Mouse (Mus musculus): ENCODE data around the gene Chst3.

DNA sequence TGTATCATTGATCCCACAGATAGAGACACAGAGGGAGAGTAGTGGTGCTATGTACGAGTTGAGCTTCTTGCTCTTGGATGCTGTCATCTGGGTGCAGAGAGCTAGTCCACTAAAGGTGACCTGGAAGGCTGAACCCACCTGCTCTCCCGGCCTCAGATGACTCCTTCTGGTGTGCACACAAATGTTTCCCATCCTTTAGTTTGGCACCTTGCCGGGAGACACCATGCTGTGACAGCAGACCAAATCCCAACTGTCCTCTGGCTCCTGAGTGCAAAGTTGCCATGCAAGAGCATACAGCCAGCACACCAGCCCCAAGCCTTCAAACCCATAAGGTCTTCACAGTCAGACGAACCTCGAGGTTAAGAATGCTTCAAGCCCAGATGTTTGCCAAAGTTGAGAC is 22.1 kb downstream of the Chst3 start:
- TF ChIP-seq CTCF (conservative IDR thresholded peaks at IDR 0.05; ENCODE audit: low read length) (no peak), NANOG (IDR thresholded peaks at IDR 0.05; ENCODE audit: borderline replicate concordance, low read length) (no peak)
